Mouse (Mus musculus): ENCODE results near the gene Gab1. TPM values are rescaled to one million over a fixed set of nuclear protein-coding genes. Genes with fewer than 3 reads are reported as not detected.

Gab1 gene
- polyA plus RNA-seq, 1 experiment from 2014 or later, result 10.4 TPM

DNA sequence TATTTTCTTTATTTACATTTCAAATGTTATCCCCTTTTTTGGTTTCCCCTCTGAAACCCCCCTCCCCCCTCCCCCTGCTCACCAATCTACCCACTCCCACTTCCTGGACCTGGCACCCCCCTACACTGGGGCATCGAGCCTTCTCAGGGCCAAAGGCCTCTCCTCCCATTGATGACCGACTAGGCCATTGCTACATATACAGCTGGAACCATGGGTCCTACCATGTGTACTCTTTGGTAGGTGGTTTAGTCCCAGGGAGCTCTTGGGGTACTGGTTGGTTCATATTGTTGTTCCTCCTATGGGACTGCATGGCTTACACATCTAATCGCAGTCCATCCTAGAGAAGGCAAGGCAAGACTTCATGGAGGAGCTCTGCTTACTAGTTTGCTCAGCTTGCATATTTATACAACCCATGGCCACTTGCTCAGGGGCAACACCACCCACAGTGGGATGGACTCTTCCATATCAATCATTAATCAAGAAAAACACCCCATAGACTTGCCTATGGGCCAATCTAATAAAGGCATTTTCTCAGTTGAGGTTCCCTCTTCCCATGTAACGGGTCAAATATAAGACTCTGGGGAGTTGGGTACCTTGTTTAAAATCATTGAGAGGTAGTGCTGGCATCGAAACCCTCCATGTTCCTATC is 48.3 kb downstream of the Gab1 start:
- Histone ChIP-seq H3K9me3 (no peaks in the 10 kb centered on the region), H3K4me2 (no peak overlapping the region), H3K4me1 (replicated peaks) (peaks cover 31% of the 10 kb centered on the region), H3K36me3 (no peaks in the 10 kb centered on the region), H3K27me3 (no peaks in the 10 kb centered on the region), H3K9ac (no peak overlapping the region), H3K27ac (no peak overlapping the region), H3K4me3 (no peak overlapping the region)
- ATAC-seq (ENCODE audit: low FRiP score), result no peak
- 96% methylated on average over 5 of the region's 5 CpGs for WGBS

DNA sequence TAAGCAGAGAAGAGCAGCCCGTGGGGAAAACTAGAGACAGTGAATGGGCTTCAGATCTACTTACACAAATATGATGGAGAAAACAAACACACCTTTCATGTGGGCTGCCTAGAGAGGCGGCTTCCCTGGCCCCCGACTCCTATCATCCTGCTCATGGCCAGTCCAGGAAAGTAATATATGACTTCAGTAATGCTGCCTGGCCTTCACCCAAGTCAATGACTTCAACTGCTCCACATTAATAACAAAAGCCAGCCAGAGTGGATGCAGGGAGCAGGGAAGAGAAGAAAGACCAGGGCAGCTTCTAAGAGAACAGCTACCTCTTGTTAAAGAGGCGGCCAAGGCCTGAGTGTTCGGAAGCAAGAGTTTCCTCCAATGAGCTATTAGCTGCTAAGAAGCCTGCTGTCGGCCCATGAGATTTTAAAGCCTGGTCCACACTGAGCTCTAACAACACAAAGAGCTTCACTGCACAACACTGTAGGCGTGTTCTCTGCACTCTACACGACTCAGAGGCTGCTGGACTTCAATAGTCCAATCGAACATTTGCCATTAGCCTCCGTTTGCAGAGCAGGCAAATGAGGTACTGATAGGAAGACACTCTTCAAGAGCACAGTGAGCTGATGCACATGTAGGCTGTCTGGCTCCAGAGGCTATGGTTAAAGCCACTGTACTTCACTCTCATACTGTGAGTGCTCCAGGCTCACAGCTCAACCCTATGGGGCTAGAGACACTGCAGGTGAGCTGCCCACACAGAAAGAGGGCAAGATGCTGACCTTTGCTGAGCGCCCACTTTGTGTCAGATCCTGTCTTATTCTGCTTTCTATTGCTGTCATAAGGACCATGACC is 49.4 kb downstream of the Gab1 start:
- peaks cover 42% of the 10 kb centered on the region for H3K4me1 ChIP-seq (replicated peaks)
- H3K36me3 ChIP-seq, result no peaks in the 10 kb centered on the region
- no peaks in the 10 kb centered on the region for H3K9me3 ChIP-seq
- no peaks in the 10 kb centered on the region for H3K27me3 ChIP-seq
- peak overlapping the region; percentile 13; the same call in 1 of the 2 replicates for H3K4me2 ChIP-seq
- peak; percentile 66 for ATAC-seq (ENCODE audit: low FRiP score)
- peak overlapping the region; percentile 70 for H3K27ac ChIP-seq
- H3K4me3 ChIP-seq, result no peak overlapping the region
- H3K9ac ChIP-seq, result no peak overlapping the region
- WGBS, result 61% methylated on average over 11 of the region's 11 CpGs

DNA sequence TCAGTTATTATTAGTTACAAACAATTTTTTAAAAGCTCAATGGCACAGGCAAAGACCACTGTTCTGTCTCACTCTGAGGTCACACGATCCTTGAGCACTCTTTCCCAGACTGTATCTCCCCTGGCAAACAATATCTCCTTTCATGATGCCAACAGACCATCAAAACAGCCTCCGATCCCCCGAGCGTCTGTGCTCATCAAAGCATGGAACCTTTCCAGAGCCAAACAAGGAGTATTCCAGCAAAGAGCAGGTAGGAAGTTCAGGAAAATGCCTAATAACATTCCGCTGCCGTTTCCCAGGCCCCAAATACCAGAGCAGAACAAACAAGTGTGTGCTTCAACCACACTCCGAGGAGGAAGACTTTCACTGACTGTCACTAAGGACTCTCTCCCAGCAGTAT is 50.2 kb downstream of the Gab1 start:
- peak overlapping the region; percentile 70 for H3K27ac ChIP-seq
- no peak overlapping the region for H3K9ac ChIP-seq
- H3K4me3 ChIP-seq, result no peak overlapping the region
- H3K4me2 ChIP-seq, result peak overlapping the region; percentile 13; the same call in 1 of the 2 replicates
- WGBS, result 55% methylated on average over 7 of the region's 7 CpGs
- H3K4me1 ChIP-seq (replicated peaks), result peaks cover 41% of the 10 kb centered on the region
- no peaks in the 10 kb centered on the region for H3K36me3 ChIP-seq
- H3K27me3 ChIP-seq, result no peaks in the 10 kb centered on the region
- no peak for ATAC-seq (ENCODE audit: low FRiP score)
- no peaks in the 10 kb centered on the region for H3K9me3 ChIP-seq

DNA sequence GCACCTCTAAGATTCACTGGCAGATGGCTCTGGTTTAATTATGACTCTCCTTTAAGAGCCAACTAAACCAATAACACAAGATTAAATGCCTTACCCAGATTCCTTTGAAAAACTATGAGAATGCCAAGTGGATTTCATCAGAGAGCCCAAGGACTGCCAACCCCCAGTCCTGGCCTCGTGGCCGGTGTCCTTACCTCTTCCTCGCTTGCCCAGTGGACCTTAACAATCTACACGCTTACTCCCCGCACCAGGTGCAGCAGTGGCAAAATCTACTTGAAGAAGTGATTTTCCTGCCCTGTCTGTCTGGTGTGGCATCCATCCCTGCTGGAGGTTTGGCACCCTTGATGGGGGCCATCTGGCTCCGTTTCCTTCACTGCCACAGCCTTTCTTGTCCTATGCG is 53.3 kb downstream of the Gab1 start:
- no peak for ATAC-seq (ENCODE audit: low FRiP score)
- Histone ChIP-seq H3K4me1 (replicated peaks) (peaks cover 49% of the 10 kb centered on the region), H3K36me3 (no peaks in the 10 kb centered on the region), H3K27me3 (no peaks in the 10 kb centered on the region), H3K9me3 (no peaks in the 10 kb centered on the region), H3K4me3 (no peak overlapping the region), H3K4me2 (no peak overlapping the region), H3K27ac (no peak overlapping the region), H3K9ac (no peak overlapping the region)
- 94% methylated on average over 7 of the region's 7 CpGs for WGBS

DNA sequence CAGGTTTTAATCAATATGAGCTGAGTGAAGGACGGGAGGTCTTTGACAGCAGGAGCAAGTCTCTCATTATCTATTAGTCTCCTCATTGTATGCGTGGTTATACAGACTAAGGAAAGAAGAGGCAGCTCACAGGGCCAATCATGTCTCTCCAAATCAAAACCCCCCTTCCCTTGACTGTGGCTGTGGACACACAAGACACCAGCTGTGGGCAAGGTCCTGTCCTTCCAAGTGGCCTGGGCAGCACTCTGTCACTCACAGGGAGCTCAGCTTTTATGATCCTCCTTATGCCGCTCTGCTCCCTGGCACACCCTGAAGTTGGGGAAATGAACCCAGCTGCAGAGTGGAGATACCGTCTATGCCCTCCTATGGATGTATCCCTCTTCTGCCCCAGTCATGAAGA is 55.2 kb downstream of the Gab1 start:
- no peaks in the 10 kb centered on the region for H3K36me3 ChIP-seq
- H3K4me2 ChIP-seq, result no peak overlapping the region
- no peaks in the 10 kb centered on the region for H3K27me3 ChIP-seq
- WGBS, result 72% methylated on average over 4 of the region's 4 CpGs
- no peak for ATAC-seq (ENCODE audit: low FRiP score)
- H3K4me3 ChIP-seq, result no peak overlapping the region
- H3K9ac ChIP-seq, result no peak overlapping the region
- peaks cover 34% of the 10 kb centered on the region for H3K4me1 ChIP-seq (replicated peaks)
- H3K27ac ChIP-seq, result no peak overlapping the region
- H3K9me3 ChIP-seq, result no peaks in the 10 kb centered on the region

DNA sequence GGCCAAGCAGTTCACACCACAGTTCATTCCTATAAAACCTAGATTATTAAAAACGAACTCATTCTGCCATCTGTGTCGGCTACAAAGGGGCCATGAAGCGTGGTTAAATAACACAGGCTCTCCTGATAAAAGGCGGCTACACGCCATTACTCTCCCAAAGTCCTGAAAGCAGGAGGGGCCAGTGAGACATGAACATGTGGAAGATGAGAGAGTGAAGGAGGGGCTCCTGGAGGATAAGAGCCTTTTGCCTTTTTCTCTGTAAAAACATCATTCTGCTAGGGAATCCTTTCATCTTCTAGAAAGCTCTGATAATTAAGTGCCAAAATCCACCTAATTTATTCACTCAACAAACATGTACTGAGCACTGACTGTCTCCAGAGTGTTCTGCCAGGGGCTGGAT is 55.9 kb downstream of the Gab1 start:
- 53% methylated on average over 5 of the region's 5 CpGs for WGBS
- no peak for ATAC-seq (ENCODE audit: low FRiP score)
- Histone ChIP-seq H3K27me3 (no peaks in the 10 kb centered on the region), H3K4me1 (replicated peaks) (peaks cover 32% of the 10 kb centered on the region), H3K4me3 (no peak overlapping the region), H3K4me2 (no peak overlapping the region), H3K36me3 (no peaks in the 10 kb centered on the region), H3K9me3 (no peaks in the 10 kb centered on the region), H3K9ac (no peak overlapping the region), H3K27ac (no peak overlapping the region)

DNA sequence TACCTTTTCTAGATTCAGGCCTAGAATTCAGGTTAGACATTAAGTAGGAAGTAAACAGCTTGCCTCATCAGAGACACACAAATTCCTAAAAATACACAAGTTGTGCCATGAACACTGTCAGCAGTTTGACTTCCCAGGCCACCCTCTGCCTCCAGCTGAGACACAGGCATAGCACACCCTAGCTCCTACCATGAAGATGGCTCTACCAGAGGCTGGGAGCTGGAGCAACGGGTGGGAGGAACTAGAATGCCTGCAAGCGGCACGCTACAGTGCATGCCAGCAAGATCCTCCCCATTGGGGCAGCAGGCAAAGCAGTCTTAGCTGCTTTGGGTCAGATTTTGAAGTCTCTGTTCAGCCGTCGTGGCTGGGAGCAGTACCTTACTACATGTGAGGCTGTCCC is 57.1 kb downstream of the Gab1 start:
- Histone ChIP-seq H3K36me3 (no peaks in the 10 kb centered on the region), H3K4me1 (replicated peaks) (peaks cover 32% of the 10 kb centered on the region), H3K27me3 (no peaks in the 10 kb centered on the region), H3K9me3 (no peaks in the 10 kb centered on the region), H3K4me3 (no peak overlapping the region), H3K9ac (no peak overlapping the region), H3K27ac (no peak overlapping the region), H3K4me2 (no peak overlapping the region)
- WGBS, result 72% methylated on average over 5 of the region's 5 CpGs
- ATAC-seq (ENCODE audit: low FRiP score), result 0 out of 2 replicates have a peak, but pooled peaks have one; percentile 25

DNA sequence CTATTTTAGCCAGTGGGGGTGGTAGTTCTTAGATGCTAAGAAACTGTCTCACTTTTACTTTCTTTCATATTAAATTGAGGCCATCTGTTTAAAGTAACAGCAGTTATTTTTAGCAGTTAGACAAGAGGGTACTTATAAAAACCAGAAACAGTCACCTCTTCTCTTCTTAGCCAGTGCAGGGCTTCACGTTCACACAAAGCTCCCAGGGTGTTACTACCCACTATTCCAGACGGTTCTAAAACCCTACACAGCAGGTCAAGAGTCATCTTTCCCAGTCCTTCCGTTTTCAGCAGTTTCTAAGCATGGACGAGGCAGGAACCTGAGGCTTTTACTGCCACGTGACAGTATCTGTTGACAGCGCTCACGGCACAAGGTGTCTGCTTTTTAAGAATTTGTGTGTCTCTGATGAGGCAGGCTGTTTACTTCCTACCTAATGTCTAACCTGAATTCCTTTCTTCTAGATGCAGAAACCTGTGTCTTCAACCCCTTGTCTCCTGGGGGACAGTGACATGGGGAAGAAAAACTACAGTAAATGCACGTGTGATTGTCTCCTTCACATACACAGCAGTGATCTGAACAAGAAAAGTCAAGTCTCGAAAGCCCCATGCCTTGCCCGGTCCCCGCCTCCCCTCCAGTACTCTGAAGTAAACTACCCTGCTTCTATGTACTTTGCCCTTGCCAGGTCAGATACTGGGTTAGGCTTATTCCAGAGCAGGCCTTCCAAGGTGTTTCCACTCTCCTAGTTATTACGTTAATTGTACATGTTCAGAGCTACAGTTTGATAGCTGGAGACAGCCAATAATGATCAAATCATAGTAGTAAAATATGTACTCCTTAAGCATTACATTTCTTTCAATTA is 58.7 kb downstream of the Gab1 start:
- Histone ChIP-seq H3K27me3 (no peaks in the 10 kb centered on the region), H3K27ac (no peak overlapping the region), H3K36me3 (no peaks in the 10 kb centered on the region), H3K4me2 (no peak overlapping the region), H3K4me3 (no peak overlapping the region), H3K9me3 (no peaks in the 10 kb centered on the region), H3K4me1 (replicated peaks) (peaks cover 26% of the 10 kb centered on the region), H3K9ac (no peak overlapping the region; the same call in 1 of the 2 replicates)
- 81% methylated on average over 12 of the region's 12 CpGs for WGBS
- ATAC-seq (ENCODE audit: low FRiP score), result no peak

DNA sequence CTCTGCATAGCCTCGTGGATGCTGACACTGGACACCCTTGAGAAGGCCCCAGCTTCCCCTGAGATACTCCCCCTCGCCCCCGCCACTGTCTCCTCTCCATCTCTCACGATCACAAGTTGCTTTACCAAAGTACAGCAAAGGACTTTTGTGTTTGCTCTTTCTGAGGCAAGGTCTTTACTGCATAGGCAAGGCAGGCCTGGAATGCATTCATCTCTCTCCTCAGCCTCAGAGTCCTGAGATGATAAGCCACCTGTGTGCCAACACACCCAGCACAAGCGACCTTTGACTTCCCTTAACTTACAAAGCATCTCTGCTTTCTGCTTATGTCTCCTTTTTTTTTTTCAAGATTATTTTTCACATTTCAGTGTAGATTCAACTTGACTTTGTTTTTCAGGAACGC is 61.3 kb downstream of the Gab1 start:
- no peaks in the 10 kb centered on the region for H3K27me3 ChIP-seq
- WGBS, result 90% methylated on average over 6 of the region's 6 CpGs
- H3K9me3 ChIP-seq, result no peaks in the 10 kb centered on the region
- ATAC-seq (ENCODE audit: low FRiP score), result no peak
- H3K4me1 ChIP-seq (replicated peaks), result peaks cover 23% of the 10 kb centered on the region
- no peak overlapping the region for H3K9ac ChIP-seq
- no peak overlapping the region for H3K4me3 ChIP-seq
- H3K36me3 ChIP-seq, result no peaks in the 10 kb centered on the region
- no peak overlapping the region for H3K4me2 ChIP-seq
- H3K27ac ChIP-seq, result no peak overlapping the region

DNA sequence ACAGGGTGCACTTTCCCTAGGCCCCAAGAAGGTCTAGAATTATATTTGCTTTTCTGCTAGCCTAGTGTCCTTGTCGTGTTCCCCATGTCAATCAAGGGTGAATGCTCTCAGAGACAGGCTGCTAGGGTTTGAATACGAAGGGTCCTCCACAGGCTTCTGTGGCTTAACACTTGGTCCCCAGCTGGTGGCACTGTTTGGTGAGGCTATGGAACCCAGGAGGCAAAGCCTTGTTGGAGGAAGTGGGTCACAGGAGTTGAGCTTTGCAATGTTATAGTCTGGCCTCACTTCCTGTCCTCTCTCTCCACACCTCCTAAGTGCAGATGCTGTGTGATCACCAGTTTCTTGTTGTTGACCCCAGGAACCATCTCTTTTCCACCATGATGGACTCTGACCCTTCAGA is 63.3 kb downstream of the Gab1 start:
- Histone ChIP-seq H3K27me3 (no peaks in the 10 kb centered on the region), H3K36me3 (no peaks in the 10 kb centered on the region), H3K4me3 (no peak overlapping the region), H3K27ac (no peak overlapping the region), H3K4me1 (replicated peaks) (peaks cover 18% of the 10 kb centered on the region), H3K4me2 (no peak overlapping the region), H3K9me3 (no peaks in the 10 kb centered on the region), H3K9ac (no peak overlapping the region)
- whole genome bisulfite sequencing, result 87% methylated on average over 2 of the region's 2 CpGs
- ATAC-seq (ENCODE audit: low FRiP score), result no peak

DNA sequence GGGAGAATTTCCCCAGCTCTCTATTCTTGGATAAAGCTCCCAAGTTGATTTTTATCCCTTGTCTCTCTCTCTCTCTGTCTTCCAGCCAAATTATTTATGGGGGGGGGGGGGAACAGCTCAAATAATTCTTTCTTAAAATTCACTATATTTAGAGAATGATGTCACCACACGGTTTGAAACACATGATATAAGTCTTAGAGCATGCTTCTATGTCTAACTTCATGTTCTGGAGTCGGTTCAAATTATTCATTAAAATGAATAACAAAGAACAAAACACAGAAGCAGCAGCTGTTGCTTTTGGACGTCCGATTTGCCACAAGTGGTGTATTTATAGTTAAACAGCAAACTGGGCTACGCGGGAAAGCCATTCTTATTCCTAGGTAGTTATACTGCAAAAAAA is 65.1 kb downstream of the Gab1 start:
- WGBS, result 72% methylated on average over 6 of the region's 6 CpGs
- Histone ChIP-seq H3K9ac (no peak overlapping the region), H3K27me3 (no peaks in the 10 kb centered on the region), H3K36me3 (no peaks in the 10 kb centered on the region), H3K27ac (peak overlapping the region; percentile 30; the same call in 1 of the 2 replicates), H3K4me3 (no peak overlapping the region), H3K4me2 (no peak overlapping the region), H3K4me1 (replicated peaks) (peaks cover 18% of the 10 kb centered on the region), H3K9me3 (no peaks in the 10 kb centered on the region)
- ATAC-seq (ENCODE audit: low FRiP score), result no peak

DNA sequence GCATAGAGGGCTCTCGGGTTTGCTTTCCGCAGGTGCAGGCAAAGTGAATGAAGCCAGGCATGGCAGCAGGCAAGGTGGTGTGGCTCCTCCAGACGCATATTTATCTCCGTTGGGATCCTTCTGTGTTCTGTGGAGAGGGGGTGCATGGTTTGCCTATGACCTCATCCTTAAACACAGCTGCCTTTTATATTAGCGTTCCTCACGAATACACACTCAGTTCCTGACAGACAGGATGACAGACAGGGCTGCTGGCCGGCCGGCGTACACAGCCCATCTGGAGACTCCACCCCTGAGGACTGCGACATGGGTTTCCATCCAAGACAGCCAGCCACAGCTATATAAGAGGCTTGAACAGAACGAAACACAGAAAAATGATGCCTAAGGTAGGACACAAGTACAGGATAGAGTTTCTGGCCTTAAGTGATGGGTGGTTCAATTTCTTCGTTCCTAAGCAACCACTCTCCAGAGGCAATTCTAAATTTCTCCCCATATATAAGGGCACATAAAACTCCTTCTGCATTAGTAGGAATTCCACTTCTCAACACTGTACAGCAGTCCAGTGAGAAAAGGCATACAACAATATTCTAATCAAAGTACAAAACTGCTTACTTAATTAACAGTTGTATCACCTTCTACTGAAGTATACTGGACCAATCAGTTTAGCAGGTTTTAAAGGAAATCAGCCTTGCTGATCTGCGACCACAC is 66.1 kb downstream of the Gab1 start:
- H3K4me1 ChIP-seq (replicated peaks), result peaks cover 19% of the 10 kb centered on the region
- no peaks in the 10 kb centered on the region for H3K36me3 ChIP-seq
- H3K9me3 ChIP-seq, result no peaks in the 10 kb centered on the region
- peak overlapping the region; percentile 44 for H3K27ac ChIP-seq
- H3K27me3 ChIP-seq, result no peaks in the 10 kb centered on the region
- H3K4me3 ChIP-seq, result no peak overlapping the region
- no peak overlapping the region for H3K9ac ChIP-seq
- 47% methylated on average over 13 of the region's 13 CpGs for WGBS
- 0 out of 2 replicates have a peak overlapping the region, but pooled peaks have one; percentile 22 for H3K4me2 ChIP-seq
- peak; percentile 71 for ATAC-seq (ENCODE audit: low FRiP score)
